Mouse (Mus musculus) lung, adult 2 months (tissue): Measurements from ENCODE around the gene Zfp341. TPM values are rescaled to one million over a fixed set of nuclear protein-coding genes. Genes with fewer than 3 reads are reported as not detected.

ENCODE experiments used
- DNase-seq: peaks from one replicate; pipeline ENCODE4 v3.0.0; 2022
- H3K4me1 ChIP-seq: fragments of 200-500 bp; 2 replicates; pipeline ENCODE4 v1.6.1; 2011; ENCODE audit warnings: low read length; ENCODE audit not compliant: control insufficient read depth, insufficient read depth
- H3K4me3 ChIP-seq: fragments of 200-500 bp; replicated peaks from 2 replicates; pipeline ENCODE3; 2011; ENCODE audit warnings: low read depth, mild to moderate bottlenecking, control low read depth, low read length; ENCODE audit errors: extremely low read depth
- CTCF ChIP-seq: fragments of 200-500 bp; IDR thresholded peaks from 2 replicates; pipeline ENCODE4 v1.5.1; 2011; ENCODE audit warnings: mild to moderate bottlenecking, low read length, control low read depth; ENCODE audit not compliant: insufficient read depth
- POLR2A ChIP-seq: fragments of 200-500 bp; IDR thresholded peaks from 2 replicates; pipeline ENCODE4 v1.6.1; 2011; ENCODE audit warnings: low read depth, mild to moderate bottlenecking, control low read depth, low read length, borderline replicate concordance; ENCODE audit errors: extremely low read depth
- WGBS: fragments of 180-500 bp; shearing (Covaris S2); methylation state at CpG from one replicate; pipeline ENCODE4 v1.1.7; 2018; 5-methylcytosine and 5-hydroxymethylcytosine counted together
- polyA plus RNA-seq: library from polyadenylated mRNA; depleted of rRNA; stranded (reverse); fragments of >200 nt; gene quantifications from 2 replicates; pipeline ENCODE4 v1.2.3, GENCODE M21; 2012

The Zfp341 gene
- polyA plus RNA-seq, 1 experiment: 5.8 TPM

- Histone ChIP-seq H3K4me3 (no peak overlapping the region), H3K4me1 (no peaks in the 10 kb centered on the region)
- no peak for DNase-seq
- 78% methylated on average over 4 of the region's 4 CpGs for WGBS
- TF ChIP-seq CTCF (no peak), POLR2A (no peak)
Measured at GRCm38 (mm10) chr2:154571266-154571665, 41.8 kb upstream of the Zfp341 start.

GRCm38 (mm10) chr2:154571976-154572375 lies 41.1 kb upstream of the Zfp341 start:
- DNase-seq: no peak
- Histone ChIP-seq H3K4me1 (no peaks in the 10 kb centered on the region), H3K4me3 (no peak overlapping the region)
- TF ChIP-seq CTCF: no peak
- 72% methylated on average over 8 of the region's 8 CpGs for WGBS

- H3K4me3 ChIP-seq: no peak overlapping the region
- TF ChIP-seq CTCF (no peak), POLR2A (no peak)
- no peaks in the 10 kb centered on the region for H3K4me1 ChIP-seq
- DNase-seq: no peak
- 74% methylated on average over 3 of the region's 3 CpGs for WGBS
Measured at GRCm38 (mm10) chr2:154572996-154573395, 40.1 kb upstream of the Zfp341 start.

- TF ChIP-seq POLR2A: no peak
- TF ChIP-seq CTCF: no peak
- no peak for DNase-seq
- Histone ChIP-seq H3K4me3 (no peak overlapping the region), H3K4me1 (no peaks in the 10 kb centered on the region)
- 66% methylated on average over 7 of the region's 7 CpGs for WGBS
Measured at GRCm38 (mm10) chr2:154574271-154574670, 38.8 kb upstream of the Zfp341 start.

- no peak for DNase-seq
Measured at GRCm38 (mm10) chr2:154576876-154577743, 36.0 kb upstream of the Zfp341 start.

GRCm38 (mm10) chr2:154577744-154578067 lies 35.4 kb upstream of the Zfp341 start:
- DNase-seq: no peak
- no peak overlapping the region for H3K4me3 ChIP-seq
- TF ChIP-seq CTCF (no peak), POLR2A (no peak)
- no peaks in the 10 kb centered on the region for H3K4me1 ChIP-seq
- WGBS: 95% methylated on average over 6 of the region's 6 CpGs

More at GRCm38 (mm10) chr2:154576876-154577743, 36.0 kb upstream of the Zfp341 start:
- TF ChIP-seq POLR2A (no peak), CTCF (no peak)
- Histone ChIP-seq H3K4me1 (no peaks in the 10 kb centered on the region), H3K4me3 (no peak overlapping the region)
- WGBS: 69% methylated on average over 12 of the region's 12 CpGs

- no peak for DNase-seq
- Histone ChIP-seq H3K4me3 (no peak overlapping the region), H3K4me1 (no peaks in the 10 kb centered on the region)
- TF ChIP-seq CTCF: no peak
- no peak for TF ChIP-seq POLR2A
- 65% methylated on average over 8 of the region's 8 CpGs for WGBS
Measured at GRCm38 (mm10) chr2:154580586-154580985, 32.5 kb upstream of the Zfp341 start.

- DNase-seq: no peak
- 87% methylated on average over 1 of the region's 1 CpGs for WGBS
Measured at GRCm38 (mm10) chr2:154581421-154581820, 31.7 kb upstream of the Zfp341 start.

GRCm38 (mm10) chr2:154583906-154584872 lies 28.9 kb upstream of the Zfp341 start:
- Histone ChIP-seq H3K4me3 (no peak overlapping the region), H3K4me1 (no peaks in the 10 kb centered on the region)
- TF ChIP-seq POLR2A (no peak), CTCF (no peak)
- no peak for DNase-seq
- 57% methylated on average over 15 of the region's 15 CpGs for WGBS

More at GRCm38 (mm10) chr2:154581421-154581820, 31.7 kb upstream of the Zfp341 start:
- Histone ChIP-seq H3K4me3 (no peak overlapping the region), H3K4me1 (no peaks in the 10 kb centered on the region)
- TF ChIP-seq POLR2A: no peak
- TF ChIP-seq CTCF: peak; percentile 19; the same call in 1 of the 2 replicates
